Mouse (Mus musculus): Measurements from ENCODE around the gene Sept9. TPM values are rescaled to one million over a fixed set of nuclear protein-coding genes. Genes with fewer than 3 reads are reported as not detected.

The Sept9 gene
- total and polyA plus RNA-seq, 2 experiments from 2014 or later, result 112 TPM

DNA sequence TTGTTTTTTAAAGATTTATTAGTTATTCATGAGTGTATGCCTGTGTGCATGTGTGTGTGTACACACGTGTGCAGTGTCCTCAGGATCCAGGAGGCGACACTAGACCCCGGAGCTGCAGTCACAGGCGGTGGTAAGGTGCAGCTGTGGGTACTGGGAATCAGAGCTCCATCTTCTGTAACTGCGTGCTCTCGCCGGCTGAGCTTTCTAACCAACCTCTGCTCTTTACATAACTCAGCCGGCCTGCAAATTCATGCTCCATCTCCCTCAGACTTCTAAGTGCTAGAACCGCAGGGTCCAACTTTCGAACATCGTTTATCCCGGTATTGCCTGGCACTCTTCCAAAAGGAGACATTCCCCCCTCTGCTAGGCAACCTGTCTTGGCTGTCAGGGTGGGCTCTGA lies 24.0 kb upstream of the Sept9 start:
- no peak overlapping the region for H3K4me3 ChIP-seq (ENCODE audit: low read depth, low read length)
- no peaks in the 10 kb centered on the region for H3K36me3 ChIP-seq (ENCODE audit: insufficient read depth)
- H3K27ac ChIP-seq (ENCODE audit: low read depth, low read length), result no peak overlapping the region
- 65% methylated on average over 12 of the region's 12 CpGs for WGBS
- no peak for TF ChIP-seq CTCF (IDR thresholded peaks at IDR 0.05; ENCODE audit: low read depth)
- ATAC-seq (no peak), DNase-seq (no peak)
- H3K27me3 ChIP-seq (ENCODE audit: insufficient read depth, low read length), result no peaks in the 10 kb centered on the region
- H3K9me3 ChIP-seq (ENCODE audit: low read length), result no peaks in the 10 kb centered on the region
- H3K4me1 ChIP-seq (ENCODE audit: insufficient read depth), result 0 out of 2 replicates have a peak, but pooled peaks cover 3% of the 10 kb centered on the region
- H3K9ac ChIP-seq, result no peak overlapping the region
- H3K4me2 ChIP-seq (ENCODE audit: low read depth), result 0 out of 2 replicates have a peak overlapping the region, but pooled peaks have one; percentile 11

DNA sequence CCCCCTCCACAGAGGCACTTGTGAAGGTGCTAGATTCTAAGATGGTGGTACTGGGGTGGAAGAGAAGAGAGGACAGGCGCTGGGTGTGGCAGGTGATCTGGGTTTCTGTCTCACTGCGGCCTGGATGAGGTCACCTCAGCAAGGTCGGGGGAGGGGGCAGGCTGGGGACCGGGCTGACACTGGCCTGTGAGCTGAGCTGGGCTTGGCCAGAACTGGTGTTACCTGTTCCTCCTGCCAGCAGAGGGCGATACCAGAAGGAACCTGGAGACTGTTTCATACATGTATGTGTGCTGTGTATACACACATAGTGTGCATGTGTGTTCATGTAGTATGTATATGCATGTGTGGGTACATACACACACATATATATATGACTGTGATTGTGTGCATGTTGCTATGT lies 23.2 kb upstream of the Sept9 start:
- Histone ChIP-seq H3K27me3 (ENCODE audit: insufficient read depth, low read length) (no peaks in the 10 kb centered on the region), H3K36me3 (ENCODE audit: insufficient read depth) (no peaks in the 10 kb centered on the region), H3K9ac (no peak overlapping the region), H3K4me2 (ENCODE audit: low read depth) (no peak overlapping the region), H3K9me3 (ENCODE audit: low read length) (0 out of 2 replicates have a peak, but pooled peaks cover 3% of the 10 kb centered on the region), H3K27ac (ENCODE audit: low read depth, low read length) (no peak overlapping the region), H3K4me1 (ENCODE audit: insufficient read depth) (0 out of 2 replicates have a peak, but pooled peaks cover 3% of the 10 kb centered on the region), H3K4me3 (ENCODE audit: low read depth, low read length) (no peak overlapping the region)
- DNase-seq (peak; percentile 40), ATAC-seq (no peak)
- WGBS, result 37% methylated on average over 5 of the region's 5 CpGs
- peak; percentile 73 for TF ChIP-seq CTCF (IDR thresholded peaks at IDR 0.05; ENCODE audit: low read depth)

DNA sequence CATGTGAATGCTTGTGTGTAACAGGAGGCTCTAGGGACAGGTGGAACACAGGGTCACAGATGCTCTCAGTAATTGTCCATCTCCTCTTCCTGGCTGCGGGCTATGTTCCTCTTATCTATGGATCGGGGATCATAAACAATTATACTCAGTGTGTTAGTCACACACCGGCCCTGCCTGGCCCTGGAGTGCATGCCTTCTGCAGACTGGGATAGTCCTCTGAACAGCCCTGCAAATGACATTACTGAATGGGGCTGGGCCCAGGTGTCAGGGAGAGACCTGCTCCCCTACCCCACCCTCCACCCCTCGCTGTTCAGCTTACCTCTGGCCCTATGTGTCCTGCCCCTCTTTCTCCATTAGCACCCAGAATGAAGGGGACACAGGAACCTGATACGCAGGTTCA lies 22.6 kb upstream of the Sept9 start:
- Histone ChIP-seq H3K9me3 (ENCODE audit: low read length) (peaks cover 3% of the 10 kb centered on the region), H3K36me3 (ENCODE audit: insufficient read depth) (no peaks in the 10 kb centered on the region), H3K9ac (no peak overlapping the region), H3K4me3 (ENCODE audit: low read depth, low read length) (no peak overlapping the region), H3K27me3 (ENCODE audit: insufficient read depth, low read length) (no peaks in the 10 kb centered on the region), H3K4me1 (ENCODE audit: insufficient read depth) (0 out of 2 replicates have a peak, but pooled peaks cover 3% of the 10 kb centered on the region), H3K4me2 (ENCODE audit: low read depth) (no peak overlapping the region), H3K27ac (ENCODE audit: low read depth, low read length) (no peak overlapping the region)
- 77% methylated on average over 5 of the region's 5 CpGs for WGBS
- DNase-seq (no peak), ATAC-seq (peak; percentile 11; the same call in 1 of the 2 replicates)
- no peak for TF ChIP-seq CTCF (IDR thresholded peaks at IDR 0.05; ENCODE audit: low read depth)

DNA sequence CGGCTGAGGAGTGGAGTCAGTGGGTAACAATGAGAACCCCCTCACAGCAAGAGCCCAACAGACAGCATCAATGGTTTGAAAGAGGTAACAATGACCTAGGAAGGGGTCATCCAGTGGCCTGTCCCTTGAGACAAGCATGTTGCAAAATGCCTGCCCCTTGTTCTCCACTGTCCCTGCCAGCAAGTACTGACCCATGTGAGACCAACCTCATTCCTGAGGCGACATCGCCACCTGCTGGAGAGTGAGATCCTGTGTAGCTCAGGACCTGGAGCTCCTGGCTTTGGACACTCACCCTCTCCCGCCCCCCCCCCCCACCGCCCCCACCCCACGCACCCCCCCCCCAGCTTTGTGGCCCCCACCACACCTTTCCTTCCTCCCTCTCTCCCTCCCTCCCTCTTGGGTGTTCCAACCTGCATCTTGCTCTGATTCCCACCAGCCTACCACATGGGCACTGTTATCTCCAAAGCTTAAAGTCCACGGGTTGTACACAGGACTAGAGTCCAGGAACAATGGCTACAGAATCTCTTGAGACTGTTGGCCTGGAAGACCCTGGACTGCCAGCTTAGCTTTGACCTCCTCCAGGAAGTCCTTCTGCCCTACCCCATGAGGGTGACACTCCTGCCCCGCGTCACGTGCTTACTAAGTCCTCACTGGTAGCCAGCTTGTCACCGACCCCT lies 22.0 kb upstream of the Sept9 start:
- WGBS, result 56% methylated on average over 8 of the region's 11 CpGs
- H3K4me1 ChIP-seq (ENCODE audit: insufficient read depth), result 0 out of 2 replicates have a peak, but pooled peaks cover 3% of the 10 kb centered on the region
- no peaks in the 10 kb centered on the region for H3K27me3 ChIP-seq (ENCODE audit: insufficient read depth, low read length)
- H3K9ac ChIP-seq, result no peak overlapping the region
- ATAC-seq, result peak; percentile 86
- H3K9me3 ChIP-seq (ENCODE audit: low read length), result peaks cover 8% of the 10 kb centered on the region
- no peaks in the 10 kb centered on the region for H3K36me3 ChIP-seq (ENCODE audit: insufficient read depth)
- no peak overlapping the region for H3K27ac ChIP-seq (ENCODE audit: low read depth, low read length)
- DNase-seq, result peak; percentile 88
- H3K4me2 ChIP-seq (ENCODE audit: low read depth), result no peak overlapping the region
- peak; percentile 89 for TF ChIP-seq CTCF (IDR thresholded peaks at IDR 0.05; ENCODE audit: low read depth)
- no peak overlapping the region for H3K4me3 ChIP-seq (ENCODE audit: low read depth, low read length)

DNA sequence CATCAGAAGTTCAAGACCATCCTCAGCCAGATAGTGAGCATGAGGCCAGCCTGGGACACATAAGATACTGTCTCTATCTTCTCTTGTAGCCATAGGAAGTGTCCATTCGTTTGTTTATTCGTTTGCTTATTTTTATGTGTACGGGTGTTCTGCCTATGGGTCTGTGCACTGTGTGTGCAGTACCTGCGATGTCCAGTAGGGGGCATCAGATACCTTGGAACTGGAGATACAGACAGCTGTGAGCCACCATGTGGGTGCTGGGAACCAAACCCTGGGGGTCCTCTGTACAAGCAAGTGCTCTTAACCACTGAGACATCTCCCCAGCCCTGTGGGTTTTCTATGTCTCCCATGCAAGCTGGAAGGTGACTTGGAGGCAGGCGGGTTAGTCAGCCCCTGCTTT lies 19.6 kb upstream of the Sept9 start:
- peaks cover 8% of the 10 kb centered on the region for H3K9me3 ChIP-seq (ENCODE audit: low read length)
- 0 out of 2 replicates have a peak, but pooled peaks cover 3% of the 10 kb centered on the region for H3K4me1 ChIP-seq (ENCODE audit: insufficient read depth)
- H3K9ac ChIP-seq, result no peak overlapping the region
- no peaks in the 10 kb centered on the region for H3K36me3 ChIP-seq (ENCODE audit: insufficient read depth)
- no peak overlapping the region for H3K4me3 ChIP-seq (ENCODE audit: low read depth, low read length)
- no peak overlapping the region for H3K4me2 ChIP-seq (ENCODE audit: low read depth)
- ATAC-seq, result no peak
- WGBS, result 82% methylated on average over 5 of the region's 5 CpGs
- no peaks in the 10 kb centered on the region for H3K27me3 ChIP-seq (ENCODE audit: insufficient read depth, low read length)
- no peak for DNase-seq
- H3K27ac ChIP-seq (ENCODE audit: low read depth, low read length), result no peak overlapping the region
- TF ChIP-seq CTCF (IDR thresholded peaks at IDR 0.05; ENCODE audit: low read depth), result peak; percentile 48

DNA sequence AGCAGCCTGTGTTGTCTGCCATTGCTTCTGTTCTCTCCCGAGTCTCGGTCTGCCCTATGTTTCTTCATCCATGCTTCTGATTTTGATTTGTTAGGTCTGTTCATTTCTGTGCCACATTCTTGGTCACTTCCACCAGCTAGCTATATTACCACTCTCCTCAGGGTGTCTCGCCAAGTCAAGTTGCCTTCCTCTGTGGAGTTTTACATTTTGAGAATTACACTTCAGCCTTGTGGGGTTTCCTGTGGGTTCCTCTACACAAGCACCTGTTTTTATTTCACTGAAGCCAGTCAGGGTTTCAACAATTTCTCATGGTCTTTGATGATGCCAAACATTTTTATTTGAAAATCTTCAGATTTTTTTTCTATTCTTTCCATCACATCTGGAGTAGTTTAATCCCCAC lies 16.7 kb upstream of the Sept9 start:
- ATAC-seq (no peak), DNase-seq (no peak)
- Histone ChIP-seq H3K27me3 (ENCODE audit: insufficient read depth, low read length) (no peaks in the 10 kb centered on the region), H3K4me3 (ENCODE audit: low read depth, low read length) (no peak overlapping the region), H3K36me3 (ENCODE audit: insufficient read depth) (no peaks in the 10 kb centered on the region), H3K4me2 (ENCODE audit: low read depth) (no peak overlapping the region), H3K9ac (no peak overlapping the region), H3K9me3 (ENCODE audit: low read length) (peaks cover 8% of the 10 kb centered on the region), H3K4me1 (ENCODE audit: insufficient read depth) (no peaks in the 10 kb centered on the region), H3K27ac (ENCODE audit: low read depth, low read length) (no peak overlapping the region)
- TF ChIP-seq CTCF (IDR thresholded peaks at IDR 0.05; ENCODE audit: low read depth), result no peak
- 87% methylated on average over 3 of the region's 3 CpGs for WGBS

DNA sequence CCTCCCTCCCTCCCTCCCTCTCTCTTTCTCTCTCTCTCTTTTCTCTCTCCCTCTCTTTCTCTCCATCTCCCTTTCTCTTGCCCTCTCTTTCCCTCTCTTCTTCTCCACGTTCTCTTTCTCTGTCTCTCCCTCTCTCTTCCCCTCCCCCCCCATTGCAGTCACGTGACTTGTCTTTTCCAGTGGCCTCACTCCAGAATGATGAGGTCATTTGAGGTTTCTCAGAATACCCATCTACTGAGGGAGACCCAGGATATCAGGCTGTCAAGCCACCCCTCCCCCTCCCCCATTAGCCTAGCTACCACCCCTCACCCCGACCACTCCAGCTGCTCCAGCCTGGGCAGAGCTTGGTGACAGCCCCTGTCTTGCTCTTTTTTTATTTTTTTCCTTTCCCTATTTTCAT lies 16.2 kb upstream of the Sept9 start:
- 92% methylated on average over 2 of the region's 3 CpGs for WGBS
- Histone ChIP-seq H3K9me3 (ENCODE audit: low read length) (peaks cover 8% of the 10 kb centered on the region), H3K4me1 (ENCODE audit: insufficient read depth) (no peaks in the 10 kb centered on the region), H3K27ac (ENCODE audit: low read depth, low read length) (no peak overlapping the region), H3K4me2 (ENCODE audit: low read depth) (no peak overlapping the region), H3K9ac (no peak overlapping the region), H3K36me3 (ENCODE audit: insufficient read depth) (no peaks in the 10 kb centered on the region), H3K4me3 (ENCODE audit: low read depth, low read length) (no peak overlapping the region), H3K27me3 (ENCODE audit: insufficient read depth, low read length) (no peaks in the 10 kb centered on the region)
- no peak for DNase-seq
- no peak for ATAC-seq
- no peak for TF ChIP-seq CTCF (IDR thresholded peaks at IDR 0.05; ENCODE audit: low read depth)
